Mouse (Mus musculus): Measurements from ENCODE around the gene Zfp697.

GRCm38 (mm10) chr3:98752171-98752570 is 369.9 kb downstream of the Zfp697 start:
- TF ChIP-seq CTCF (IDR thresholded peaks at IDR 0.05), result no peak
- TF ChIP-seq EP300 (IDR thresholded peaks at IDR 0.05), result no peak
